Mouse (Mus musculus): Measurements from ENCODE around the gene Cd28. TPM values are rescaled to one million over a fixed set of nuclear protein-coding genes. Genes with fewer than 3 reads are reported as not detected.

The Cd28 gene
- total and polyA plus RNA-seq, 3 experiments, result not detected

DNA sequence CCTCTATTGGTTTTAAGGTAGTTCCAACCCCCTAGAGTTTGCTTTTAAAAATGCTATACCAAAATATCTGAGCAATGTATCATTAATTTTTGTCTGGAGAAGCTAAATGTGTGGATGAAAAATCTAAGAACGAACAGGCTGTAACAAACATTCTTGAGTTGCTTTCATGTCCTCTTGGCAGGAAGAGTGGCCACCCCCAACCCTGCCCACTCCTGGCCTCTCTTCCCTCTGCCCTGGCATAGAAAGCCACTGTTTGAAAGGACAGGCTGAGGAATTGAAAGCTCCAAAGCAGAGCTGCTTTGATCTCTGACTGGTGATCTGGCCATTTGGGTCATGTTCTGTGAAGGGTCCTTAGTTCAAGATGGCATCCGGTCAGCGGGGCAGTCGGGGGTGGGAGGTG lies 32.8 kb upstream of the Cd28 start:
- Histone ChIP-seq H3K27me3 (ENCODE audit: control insufficient read depth in 1 of 2, insufficient read depth in 2 of 2, low read length in 2 of 2) (no peaks in the 10 kb centered on the region; a peak in 1 of 4 replicates), H3K27ac (ENCODE audit: control insufficient read depth, low read depth, low read length) (no peak overlapping the region), H3K36me3 (ENCODE audit: control insufficient read depth in 1 of 2, insufficient read depth in 2 of 2, low read length in 2 of 2) (no peaks in the 10 kb centered on the region), H3K79me2 (ENCODE audit: control insufficient read depth, insufficient read depth, low read length, poor library complexity) (no peaks in the 10 kb centered on the region), H3K4me3 (ENCODE audit: control insufficient read depth in 1 of 2, insufficient read depth in 1 of 2, low read depth in 2 of 2, low read length in 2 of 2) (no peak overlapping the region), H3K4me1 (ENCODE audit: control insufficient read depth in 1 of 2, insufficient read depth in 2 of 2, low read length in 2 of 2) (no peaks in the 10 kb centered on the region), H3K9ac (ENCODE audit: control insufficient read depth, low read depth, low read length, poor library complexity, severe bottlenecking) (no peak overlapping the region), H3K9me3 (replicated peaks; ENCODE audit: insufficient read depth, low read length) (no peaks in the 10 kb centered on the region)
- TF ChIP-seq CHD2 (IDR thresholded peaks at IDR 0.05; ENCODE audit: low read length), result no peak
- no peak for TF ChIP-seq KAT2A (conservative IDR thresholded peaks at IDR 0.05; ENCODE audit: low read depth, low read length)
- no peak for TF ChIP-seq CHD1 (IDR thresholded peaks at IDR 0.05; ENCODE audit: low read depth, low read length)
- TF ChIP-seq MXI1 (IDR thresholded peaks at IDR 0.05; ENCODE audit: low read depth, low read length), result no peak
- no peak for TF ChIP-seq SIN3A (IDR thresholded peaks at IDR 0.05; ENCODE audit: low read length)
- TF ChIP-seq MYC (IDR thresholded peaks at IDR 0.05; ENCODE audit: low read depth, low read length), result no peak
- TF ChIP-seq JUND (IDR thresholded peaks at IDR 0.05; ENCODE audit: low read depth, low read length), result no peak
- TF ChIP-seq USF1 (IDR thresholded peaks at IDR 0.05; ENCODE audit: low read depth, low read length), result no peak
- no peak for TF ChIP-seq NRF1 (IDR thresholded peaks at IDR 0.05; ENCODE audit: insufficient read depth, low read depth, low read length, poor library complexity, severe bottlenecking)
- no peak for TF ChIP-seq POLR2AphosphoS5 (IDR thresholded peaks at IDR 0.05; ENCODE audit: borderline replicate concordance, low read depth, low read length)
- no peak for TF ChIP-seq ETS1 (IDR thresholded peaks at IDR 0.05; ENCODE audit: low read depth, low read length)
- no peak for TF ChIP-seq MAFK (IDR thresholded peaks at IDR 0.05; ENCODE audit: borderline replicate concordance, low read depth, low read length)
- no peak for TF ChIP-seq EP300 (IDR thresholded peaks at IDR 0.05; ENCODE audit: low read depth in 1 of 2, low read length in 2 of 2)
- TF ChIP-seq MYB (IDR thresholded peaks at IDR 0.05; ENCODE audit: low read depth, low read length), result no peak
- no peak for TF ChIP-seq ZKSCAN1 (IDR thresholded peaks at IDR 0.05; ENCODE audit: low read depth, low read length)
- no peak for TF ChIP-seq POLR2AphosphoS2 (IDR thresholded peaks at IDR 0.05; ENCODE audit: low read length)
- TF ChIP-seq BHLHE40 (IDR thresholded peaks at IDR 0.05; ENCODE audit: borderline replicate concordance, low read depth, low read length), result no peak
- no peak for TF ChIP-seq TAL1 (IDR thresholded peaks at IDR 0.05; ENCODE audit: low read length)
- TF ChIP-seq TBP (IDR thresholded peaks at IDR 0.05; ENCODE audit: low read depth, low read length), result no peak
- no peak for TF ChIP-seq ZNF384 (IDR thresholded peaks at IDR 0.05; ENCODE audit: low read depth, low read length)
- no peak for DNase-seq (ENCODE audit: low read depth, low spot score)

DNA sequence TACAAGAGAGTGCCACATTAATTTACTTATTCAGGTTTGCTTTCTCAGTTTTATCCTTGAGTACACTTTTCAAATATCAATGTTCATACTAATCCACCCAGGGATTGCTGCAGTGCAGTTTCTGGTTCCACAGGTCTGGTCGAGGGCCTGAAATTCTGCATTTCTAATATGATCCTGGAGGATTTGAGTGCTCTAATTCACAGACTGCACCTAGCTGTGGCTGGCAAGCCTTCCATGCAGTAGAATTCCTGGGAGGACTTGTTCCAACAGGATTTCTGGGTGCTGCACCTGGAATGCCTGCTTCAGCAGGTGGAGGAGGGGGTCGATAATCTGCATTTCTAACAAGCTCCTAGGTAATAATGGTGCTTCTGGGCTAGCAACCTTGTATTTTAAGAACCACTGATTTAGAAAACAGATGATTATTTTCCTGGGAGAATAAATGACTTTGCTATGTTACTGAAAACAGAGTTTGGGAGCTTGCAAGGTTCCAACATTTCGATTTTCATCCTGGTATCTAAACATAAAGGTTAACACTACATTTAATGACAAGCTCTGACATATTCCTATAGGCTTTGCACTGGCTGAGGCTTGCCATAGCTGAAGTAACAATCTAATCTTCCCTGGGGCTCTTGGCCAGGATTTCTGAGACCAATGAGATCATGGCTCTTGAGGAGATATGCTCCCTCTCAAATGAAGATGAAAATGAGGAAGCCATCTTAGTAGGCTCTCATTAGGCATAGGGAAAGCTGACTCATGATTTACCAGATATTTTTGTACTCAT lies 20.3 kb upstream of the Cd28 start:
- Histone ChIP-seq H3K9me3 (replicated peaks; ENCODE audit: insufficient read depth, low read length) (no peaks in the 10 kb centered on the region), H3K27me3 (ENCODE audit: control insufficient read depth in 1 of 2, insufficient read depth in 2 of 2, low read length in 2 of 2) (no peaks in the 10 kb centered on the region), H3K79me2 (ENCODE audit: control insufficient read depth, insufficient read depth, low read length, poor library complexity) (no peaks in the 10 kb centered on the region), H3K27ac (ENCODE audit: control insufficient read depth, low read depth, low read length) (no peak overlapping the region), H3K4me1 (ENCODE audit: control insufficient read depth in 1 of 2, insufficient read depth in 2 of 2, low read length in 2 of 2) (no peaks in the 10 kb centered on the region), H3K4me3 (ENCODE audit: control insufficient read depth in 1 of 2, insufficient read depth in 1 of 2, low read depth in 2 of 2, low read length in 2 of 2) (no peak overlapping the region), H3K36me3 (ENCODE audit: control insufficient read depth in 1 of 2, insufficient read depth in 2 of 2, low read length in 2 of 2) (no peaks in the 10 kb centered on the region), H3K9ac (ENCODE audit: control insufficient read depth, low read depth, low read length, poor library complexity, severe bottlenecking) (no peak overlapping the region)
- TF ChIP-seq MEF2A (IDR thresholded peaks at IDR 0.05; ENCODE audit: extremely low read depth, insufficient replicate concordance, low read depth, low read length, poor library complexity, severe bottlenecking) (no peak), MAFK (IDR thresholded peaks at IDR 0.05; ENCODE audit: borderline replicate concordance, low read depth, low read length) (no peak), MAX (IDR thresholded peaks at IDR 0.05; ENCODE audit: low read length) (no peak), HCFC1 (IDR thresholded peaks at IDR 0.05; ENCODE audit: low read depth, low read length) (no peak), RCOR1 (IDR thresholded peaks at IDR 0.05; ENCODE audit: low read depth, low read length) (no peak), JUND (IDR thresholded peaks at IDR 0.05; ENCODE audit: low read depth, low read length) (no peak), TBP (IDR thresholded peaks at IDR 0.05; ENCODE audit: low read depth, low read length) (no peak), USF1 (IDR thresholded peaks at IDR 0.05; ENCODE audit: low read depth, low read length) (no peak), UBTF (IDR thresholded peaks at IDR 0.05; ENCODE audit: borderline replicate concordance, insufficient read depth, low read depth, low read length) (no peak), E2F4 (IDR thresholded peaks at IDR 0.05; ENCODE audit: borderline replicate concordance, low read depth, low read length) (no peak), ETS1 (IDR thresholded peaks at IDR 0.05; ENCODE audit: low read depth, low read length) (no peak), ZMIZ1 (IDR thresholded peaks at IDR 0.05; ENCODE audit: low read depth, low read length) (no peak), USF2 (IDR thresholded peaks at IDR 0.05; ENCODE audit: borderline replicate concordance in 1 of 2, insufficient read depth in 1 of 2, low read depth in 1 of 2, low read length in 2 of 2) (no peak), CHD2 (IDR thresholded peaks at IDR 0.05; ENCODE audit: low read length) (no peak), MYC (IDR thresholded peaks at IDR 0.05; ENCODE audit: low read depth, low read length) (no peak)
- peak; percentile 2 for DNase-seq (ENCODE audit: low read depth, low spot score)
